ENCODE assay signal across 15 mouse cellular contexts in genomic region chr12:55816488-55816887, GRCm38 (mm10).
"Had no signal": no experiment of that assay in that cellular context is flagged by ENCODE, and none has a peak within 500 bp of the region (broad histone marks: within the 10 kb centered on the region; RNA-seq: fewer than 3 reads in every experiment).

No protein-coding gene starts in this region.

- H3K9me3 ChIP-seq: neural tube, embryonic 13.5 days; neural tube, embryonic 15.5 days; stomach, embryonic 15.5 days had no signal

- H3K36me3 ChIP-seq: neural tube, embryonic 13.5 days; neural tube, embryonic 15.5 days; stomach, embryonic 15.5 days had no signal

- H3K4me2 ChIP-seq: neural tube, embryonic 13.5 days; neural tube, embryonic 15.5 days; stomach, embryonic 15.5 days had no signal

- H3K27me3 ChIP-seq: neural tube, embryonic 13.5 days; neural tube, embryonic 15.5 days; stomach, embryonic 15.5 days had no signal

- H3K27ac ChIP-seq: neural tube, embryonic 13.5 days; neural tube, embryonic 15.5 days; stomach, embryonic 15.5 days; stomach, postnatal 0 days had no signal

- H3K9ac ChIP-seq: neural tube, embryonic 13.5 days; neural tube, embryonic 15.5 days; stomach, embryonic 15.5 days had no signal

- H3K4me1 ChIP-seq: stomach, embryonic 15.5 days had no signal

- DNase-seq: retina, postnatal 1 day; right cerebral cortex, adult 18-20 months; right cerebral cortex, postnatal 14 days; right cerebral cortex, postnatal 25 days; right cerebral cortex, postnatal 4 days; spleen, adult 18-20 months; thymus, adult 18-20 months; thymus, adult 2 months; thymus, postnatal 14 days; thymus, postnatal 25 days; thymus, postnatal 4 days had no signal

- H3K4me3 ChIP-seq: neural tube, embryonic 13.5 days; neural tube, embryonic 15.5 days; stomach, embryonic 15.5 days had no signal
